Mouse (Mus musculus) thymus, adult 2 months (tissue): ENCODE data around the gene Edar. TPM values are rescaled to one million over a fixed set of nuclear protein-coding genes. Genes with fewer than 3 reads are reported as not detected.

ENCODE experiments used
- DNase-seq: peaks from one replicate; pipeline ENCODE4 v3.0.0; 2021
- H3K27ac ChIP-seq: fragments of 200-500 bp; 2 replicates; pipeline ENCODE4 v1.5.1; 2012; ENCODE audit warnings: low read length, control low read depth; ENCODE audit not compliant: control insufficient read depth, insufficient read depth
- H3K27me3 ChIP-seq: fragments of 200-500 bp; 2 replicates; pipeline ENCODE4 v1.6.1; 2012; ENCODE audit warnings: mild to moderate bottlenecking, low read length, moderate library complexity, mixed read lengths; ENCODE audit not compliant: control insufficient read depth, insufficient read depth
- H3K36me3 ChIP-seq: fragments of 200-500 bp; 2 replicates; pipeline ENCODE4 v1.6.1; 2012; ENCODE audit warnings: mild to moderate bottlenecking, low read length, moderate library complexity; ENCODE audit not compliant: control insufficient read depth, insufficient read depth
- H3K4me1 ChIP-seq: fragments of 200-500 bp; replicated peaks from 2 replicates; pipeline ENCODE4 v1.6.1; 2012; ENCODE audit warnings: low read length; ENCODE audit not compliant: control insufficient read depth, insufficient read depth
- H3K4me3 ChIP-seq: fragments of 200-500 bp; 2 replicates; pipeline ENCODE4 v1.5.1; 2012; ENCODE audit warnings: mild to moderate bottlenecking, low read length, control low read depth, moderate library complexity; ENCODE audit not compliant: control insufficient read depth, insufficient read depth
- CTCF ChIP-seq: fragments of 200-500 bp; IDR thresholded peaks from 2 replicates; pipeline ENCODE4 v1.5.1; 2012; ENCODE audit warnings: mild to moderate bottlenecking, control low read depth, low read length, moderate library complexity, borderline replicate concordance; ENCODE audit not compliant: control insufficient read depth, poor library complexity, insufficient read depth; ENCODE audit errors: extremely low read depth
- POLR2A ChIP-seq: fragments of 200-500 bp; IDR thresholded peaks from 2 replicates; pipeline ENCODE4 v1.6.1; 2012; ENCODE audit warnings: mild to moderate bottlenecking, low read length, control low read depth, moderate library complexity; ENCODE audit not compliant: control insufficient read depth, poor library complexity, insufficient read depth; ENCODE audit errors: extremely low read depth
- WGBS: fragments of 180-500 bp; shearing (Covaris S2); methylation state at CpG from one replicate; pipeline ENCODE4 v1.1.7; 2018; 5-methylcytosine and 5-hydroxymethylcytosine counted together
- polyA plus RNA-seq: library from polyadenylated mRNA; depleted of rRNA; stranded (reverse); fragments of >200 nt; gene quantifications from 2 replicates; pipeline ENCODE4 v1.2.3, GENCODE M21; 2012

Gene Edar
- polyA plus RNA-seq, 1 experiment = 2.2 TPM

DNA sequence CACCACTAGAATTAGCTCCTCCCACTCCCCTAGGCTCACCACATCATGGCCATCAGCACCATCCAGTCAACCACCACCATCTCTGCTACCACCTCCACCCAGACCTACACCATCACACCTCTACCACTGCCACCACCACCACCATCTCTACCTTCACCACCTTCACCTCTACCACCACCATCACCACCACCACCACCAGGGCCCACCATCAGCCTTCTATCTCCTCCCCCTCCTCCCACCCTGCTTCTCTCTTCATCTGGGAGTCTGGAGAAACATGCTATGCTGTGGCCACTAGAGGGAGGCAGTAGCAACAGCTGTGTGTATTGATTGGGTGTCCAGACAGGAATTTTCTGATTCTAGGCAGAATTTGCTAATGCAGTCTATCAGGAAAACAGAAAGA, 47.9 kb downstream of the Edar start:
- H3K36me3 ChIP-seq = no peaks in the 10 kb centered on the region
- H3K27ac ChIP-seq = no peak overlapping the region
- no peaks in the 10 kb centered on the region for H3K27me3 ChIP-seq
- no peak overlapping the region for H3K4me3 ChIP-seq
- TF ChIP-seq CTCF (no peak), POLR2A (no peak)
- no peaks in the 10 kb centered on the region; the same call in 1 of the 2 replicates for H3K4me1 ChIP-seq
- no peak for DNase-seq

GRCm38 (mm10) chr10:58624848-58625711, 50.4 kb downstream of the Edar start:
- H3K4me3 ChIP-seq = no peak overlapping the region
- 12% methylated on average over 12 of the region's 12 CpGs for WGBS
- H3K27me3 ChIP-seq = no peaks in the 10 kb centered on the region
- no peak overlapping the region for H3K27ac ChIP-seq
- TF ChIP-seq CTCF (no peak), POLR2A (no peak)
- DNase-seq = no peak
- no peaks in the 10 kb centered on the region; the same call in 1 of the 2 replicates for H3K4me1 ChIP-seq
- H3K36me3 ChIP-seq = no peaks in the 10 kb centered on the region

GRCm38 (mm10) chr10:58619266-58619665, 56.2 kb downstream of the Edar start:
- WGBS = 96% methylated on average over 4 of the region's 4 CpGs
- H3K4me1 ChIP-seq = no peaks in the 10 kb centered on the region
- no peak overlapping the region for H3K27ac ChIP-seq
- no peaks in the 10 kb centered on the region for H3K27me3 ChIP-seq
- H3K4me3 ChIP-seq = no peak overlapping the region
- no peak for DNase-seq
- H3K36me3 ChIP-seq = no peaks in the 10 kb centered on the region
- TF ChIP-seq CTCF (no peak), POLR2A (no peak)

DNA sequence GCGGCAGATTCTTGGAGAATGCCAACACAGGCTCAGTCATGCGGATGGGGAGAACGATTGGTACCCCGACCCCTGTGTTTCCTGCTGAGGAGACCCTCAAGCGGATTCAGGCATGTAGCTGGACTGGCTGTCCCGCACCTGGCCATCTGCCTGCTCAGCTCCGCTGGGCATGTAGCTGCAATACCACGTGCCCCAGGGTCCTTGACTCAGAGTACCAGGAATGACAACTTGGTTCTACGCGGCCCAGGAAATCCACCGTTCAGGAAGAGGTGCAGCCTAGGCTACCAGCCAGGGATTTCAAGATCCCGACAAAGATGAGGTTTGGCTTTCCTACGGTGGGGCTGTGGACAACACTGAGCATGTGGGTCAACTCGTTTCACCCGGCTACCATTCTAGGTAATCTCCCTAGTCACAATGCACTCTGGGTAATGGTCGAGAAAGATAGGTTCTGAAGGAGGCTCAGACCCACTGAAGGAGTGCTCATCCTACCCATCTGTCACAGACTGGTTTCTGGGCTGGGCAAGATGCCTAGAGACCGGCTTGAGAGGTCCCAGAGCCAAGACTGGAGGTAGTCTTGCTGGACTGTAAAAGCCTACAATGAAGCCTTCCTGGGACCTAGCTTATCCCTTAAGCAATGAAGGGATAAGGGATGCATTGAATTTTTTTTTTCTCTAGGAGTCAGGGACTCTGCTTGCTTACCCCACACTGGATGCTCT, 56.8 kb downstream of the Edar start:
- H3K27ac ChIP-seq = no peak overlapping the region
- H3K27me3 ChIP-seq = no peaks in the 10 kb centered on the region
- TF ChIP-seq CTCF = no peak
- TF ChIP-seq POLR2A = no peak
- no peak for DNase-seq
- WGBS = 92% methylated on average over 17 of the region's 17 CpGs
- no peaks in the 10 kb centered on the region for H3K4me1 ChIP-seq
- no peaks in the 10 kb centered on the region for H3K36me3 ChIP-seq
- H3K4me3 ChIP-seq = no peak overlapping the region

- no peak for DNase-seq
Measured at GRCm38 (mm10) chr10:58616565-58616964, 58.9 kb downstream of the Edar start.

DNA sequence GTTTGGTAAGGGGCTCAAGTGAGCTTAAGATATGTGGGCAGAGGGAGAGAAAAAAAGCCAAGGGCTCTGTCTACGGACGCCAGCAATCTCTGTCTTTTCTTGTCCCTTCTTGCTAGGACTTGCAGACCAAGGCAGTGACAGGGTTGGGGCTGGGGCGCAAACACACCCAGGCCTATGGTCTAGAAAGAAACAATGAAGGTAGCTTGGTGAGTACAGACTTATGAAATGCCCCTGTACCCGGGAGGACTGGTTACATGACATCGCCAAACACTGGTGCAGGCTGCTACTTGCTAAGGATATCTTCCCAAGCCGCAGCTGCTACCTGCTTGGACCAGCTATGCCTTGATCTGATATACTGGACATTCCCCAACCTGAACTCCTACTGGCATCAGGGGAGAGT, 60.9 kb downstream of the Edar start:
- TF ChIP-seq POLR2A (no peak), CTCF (no peak)

More at GRCm38 (mm10) chr10:58616565-58616964, 58.9 kb downstream of the Edar start:
- no peaks in the 10 kb centered on the region for H3K4me1 ChIP-seq
- no peaks in the 10 kb centered on the region for H3K27me3 ChIP-seq
- H3K36me3 ChIP-seq = no peaks in the 10 kb centered on the region
- 96% methylated on average over 5 of the region's 5 CpGs for WGBS
- no peak for TF ChIP-seq POLR2A
- TF ChIP-seq CTCF = no peak
- H3K27ac ChIP-seq = no peak overlapping the region
- no peak overlapping the region for H3K4me3 ChIP-seq

More for the DNA sequence above, 60.9 kb downstream of the Edar start:
- no peaks in the 10 kb centered on the region for H3K4me1 ChIP-seq
- H3K27me3 ChIP-seq = no peaks in the 10 kb centered on the region
- no peaks in the 10 kb centered on the region for H3K36me3 ChIP-seq
- no peak for DNase-seq
- 94% methylated on average over 6 of the region's 6 CpGs for WGBS
- H3K27ac ChIP-seq = no peak overlapping the region
- no peak overlapping the region for H3K4me3 ChIP-seq
